Mouse (Mus musculus) heart, postnatal 4 days (tissue): ENCODE measurements around the gene Ugdh. TPM values are rescaled to one million over a fixed set of nuclear protein-coding genes. Genes with fewer than 3 reads are reported as not detected.

Experiments
- total RNA-seq, 2 experiments: library from RNA; stranded (reverse); gene quantifications; 2 replicates each; pipeline ENCODE4 v1.2.3; 2021

Gene Ugdh
- total RNA-seq, 2 experiments from 2014 or later, result 41.4 to 45.2 TPM

Other genes starting within 250 kb of the Ugdh start
- gene Wdr19, start 236.3 kb downstream of the Ugdh start, total RNA-seq, result 1 to 10 TPM; 3.4 to 4.8 TPM
- gene Rfc1, start 100.3 kb downstream of the Ugdh start, total RNA-seq, result 10 to 100 TPM; 36.9 to 37.7 TPM
- gene Klb, start 87.6 kb downstream of the Ugdh start, total RNA-seq, result under 1 TPM; 0.31 to 0.47 TPM
- 1,000 to 10,000 TPM; 1,343 to 1,505 TPM for gene Rpl9, start 44.5 kb downstream of the Ugdh start, total RNA-seq
- gene Lias, start 44.5 kb downstream of the Ugdh start, total RNA-seq, result 10 to 100 TPM; 71.5 to 76.2 TPM
- 1 to 10 TPM in 1 of 2 experiments, not detected in 1; 3.5 TPM for gene Gm43552, start 56.9 kb upstream of the Ugdh start, total RNA-seq
- gene Smim14, start 101.2 kb upstream of the Ugdh start, total RNA-seq, result 10 to 100 TPM; 89.6 to 89.9 TPM
- 10 to 100 TPM; 84.6 to 87.0 TPM for gene Ube2k, start 101.3 kb upstream of the Ugdh start, total RNA-seq